1 mouse cellular context compared by ENCODE assay signal in the genomic region with DNA sequence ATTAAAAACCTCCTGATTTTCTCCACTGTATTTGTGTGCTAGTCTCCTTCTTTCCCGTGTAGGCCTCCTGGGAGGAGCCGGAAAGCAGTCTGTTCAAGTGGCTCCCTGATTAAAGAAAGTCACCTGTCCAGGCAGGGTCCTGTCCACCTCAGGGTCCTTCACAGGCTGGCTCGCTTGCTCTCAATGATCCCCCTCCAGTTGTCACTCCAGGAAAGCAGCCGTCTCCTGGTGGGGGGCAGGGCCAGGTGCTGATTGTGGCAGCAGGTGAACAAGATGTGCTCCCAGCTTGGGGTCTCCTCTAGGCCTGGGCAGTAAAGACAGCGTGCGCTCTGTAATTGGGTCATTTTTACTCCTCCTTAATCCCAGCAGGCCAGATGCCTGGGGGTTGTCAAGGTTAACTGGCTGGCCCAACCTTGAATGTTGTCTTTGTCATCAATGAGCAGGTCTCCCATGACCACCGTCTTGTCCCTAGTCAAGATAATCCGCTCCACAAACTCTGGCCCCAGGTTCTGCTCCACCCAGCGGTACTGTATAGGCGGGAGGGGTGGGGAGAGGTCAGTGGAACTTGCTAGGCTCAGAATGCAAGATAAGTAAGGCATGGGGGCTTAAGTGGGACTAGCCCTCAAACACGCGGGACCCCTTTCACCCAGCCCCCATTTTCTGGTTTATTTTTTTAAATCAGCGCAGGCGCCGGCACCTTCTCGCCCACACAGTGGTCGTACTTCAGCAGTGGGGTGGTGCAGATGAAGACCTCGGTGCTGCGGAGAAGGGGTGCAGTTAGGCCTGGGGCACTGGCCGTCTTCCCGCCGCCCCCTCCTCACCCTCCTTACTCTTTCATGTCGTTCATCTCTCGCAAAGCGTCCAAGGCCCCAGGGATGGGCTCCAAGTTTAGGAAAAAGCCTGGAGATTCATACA.
TF ChIP-seq lines count a peak whose summit lies in the region.

No protein-coding gene starts in this region.

TF ChIP-seq in CH12.LX, 34 proteins besides CTCF, POLR2A, EP300 and RAD21:
- no peak for TF ChIP-seq GABPA (IDR thresholded peaks at IDR 0.05; ENCODE audit: insufficient replicate concordance, low read depth, low read length)
- 0 out of 2 replicates have a peak, but pooled peaks have one; percentile 23 for TF ChIP-seq ZMIZ1 (IDR thresholded peaks at IDR 0.05; ENCODE audit: low read depth, low read length)
